Mouse (Mus musculus): ENCODE measurements around the gene Skap2. TPM values are rescaled to one million over a fixed set of nuclear protein-coding genes. Genes with fewer than 3 reads are reported as not detected.

Gene Skap2
- polyA plus RNA-seq, 1 experiment = 8.9 TPM

- DNase-seq = no peak
- TF ChIP-seq POLR2A (IDR thresholded peaks at IDR 0.05; ENCODE audit: control insufficient read depth, extremely low read depth, insufficient read depth, low read length, poor library complexity) (no peak), CTCF (IDR thresholded peaks at IDR 0.05; ENCODE audit: borderline replicate concordance, control insufficient read depth, extremely low read depth, insufficient read depth, low read length, poor library complexity) (no peak)
- Histone ChIP-seq H3K4me1 (replicated peaks; ENCODE audit: control insufficient read depth, insufficient read depth, low read length) (no peaks in the 10 kb centered on the region), H3K27me3 (ENCODE audit: control insufficient read depth, insufficient read depth, low read length) (no peaks in the 10 kb centered on the region), H3K27ac (ENCODE audit: control insufficient read depth, insufficient read depth, low read length) (no peak overlapping the region), H3K4me3 (ENCODE audit: control insufficient read depth, insufficient read depth, low read length) (no peak overlapping the region), H3K36me3 (ENCODE audit: control insufficient read depth, insufficient read depth, low read length) (no peaks in the 10 kb centered on the region)
- WGBS = 92% methylated on average over 5 of the region's 5 CpGs
Measured at GRCm38 (mm10) chr6:52020276-52020675, 7.9 kb upstream of the Skap2 start.

GRCm38 (mm10) chr6:52013245-52013945 is 1.0 kb upstream of the Skap2 start:
- TF ChIP-seq POLR2A (IDR thresholded peaks at IDR 0.05; ENCODE audit: control insufficient read depth, extremely low read depth, insufficient read depth, low read length, poor library complexity) (no peak), CTCF (IDR thresholded peaks at IDR 0.05; ENCODE audit: borderline replicate concordance, control insufficient read depth, extremely low read depth, insufficient read depth, low read length, poor library complexity) (no peak)
- peaks cover 3% of the 10 kb centered on the region for H3K4me1 ChIP-seq (replicated peaks; ENCODE audit: control insufficient read depth, insufficient read depth, low read length)
- H3K27ac ChIP-seq (ENCODE audit: control insufficient read depth, insufficient read depth, low read length) = no peak overlapping the region
- no peak for DNase-seq
- H3K27me3 ChIP-seq (ENCODE audit: control insufficient read depth, insufficient read depth, low read length) = no peaks in the 10 kb centered on the region; the same call in 1 of the 2 replicates
- no peaks in the 10 kb centered on the region for H3K36me3 ChIP-seq (ENCODE audit: control insufficient read depth, insufficient read depth, low read length)
- 29% methylated on average over 3 of the region's 3 CpGs for WGBS
- no peak overlapping the region for H3K4me3 ChIP-seq (ENCODE audit: control insufficient read depth, insufficient read depth, low read length)

GRCm38 (mm10) chr6:52011559-52012408 is 565 bp downstream of the Skap2 start:
- Histone ChIP-seq H3K4me3 (ENCODE audit: control insufficient read depth, insufficient read depth, low read length) (peak overlapping the region; percentile 70), H3K4me1 (replicated peaks; ENCODE audit: control insufficient read depth, insufficient read depth, low read length) (peaks cover 3% of the 10 kb centered on the region), H3K27ac (ENCODE audit: control insufficient read depth, insufficient read depth, low read length) (no peak overlapping the region), H3K36me3 (ENCODE audit: control insufficient read depth, insufficient read depth, low read length) (no peaks in the 10 kb centered on the region), H3K27me3 (ENCODE audit: control insufficient read depth, insufficient read depth, low read length) (peaks cover under 1% of the 10 kb centered on the region; the same call in 1 of the 2 replicates)
- no peak for DNase-seq
- no peak for TF ChIP-seq POLR2A (IDR thresholded peaks at IDR 0.05; ENCODE audit: control insufficient read depth, extremely low read depth, insufficient read depth, low read length, poor library complexity)
- TF ChIP-seq CTCF (IDR thresholded peaks at IDR 0.05; ENCODE audit: borderline replicate concordance, control insufficient read depth, extremely low read depth, insufficient read depth, low read length, poor library complexity) = no peak
- 2% methylated on average over 26 of the region's 26 CpGs for WGBS

DNA sequence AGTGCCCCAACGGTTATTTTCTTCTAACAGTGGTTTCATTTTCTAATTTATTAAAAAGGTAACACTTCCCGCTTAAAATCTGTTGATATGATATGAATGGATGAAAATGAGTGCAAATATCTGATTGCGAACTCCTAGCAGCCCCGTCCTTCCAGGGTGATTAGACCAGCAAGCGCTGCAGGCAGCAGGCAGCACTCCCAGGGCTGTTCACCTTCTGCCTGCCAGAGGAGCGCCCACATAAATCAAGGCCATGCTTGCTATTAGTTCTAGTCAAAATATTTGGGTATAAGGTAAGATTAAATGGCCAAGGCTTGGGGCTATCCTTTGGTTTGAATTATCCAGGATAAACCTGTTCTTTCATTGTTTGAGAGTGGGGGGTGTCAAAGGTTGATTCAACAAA is 3.0 kb downstream of the Skap2 start:
- Histone ChIP-seq H3K4me1 (replicated peaks; ENCODE audit: control insufficient read depth, insufficient read depth, low read length) (peaks cover 3% of the 10 kb centered on the region), H3K27ac (ENCODE audit: control insufficient read depth, insufficient read depth, low read length) (no peak overlapping the region), H3K27me3 (ENCODE audit: control insufficient read depth, insufficient read depth, low read length) (peaks cover 10% of the 10 kb centered on the region), H3K4me3 (ENCODE audit: control insufficient read depth, insufficient read depth, low read length) (no peak overlapping the region), H3K36me3 (ENCODE audit: control insufficient read depth, insufficient read depth, low read length) (no peaks in the 10 kb centered on the region)
- 86% methylated on average over 6 of the region's 6 CpGs for WGBS
- TF ChIP-seq POLR2A (IDR thresholded peaks at IDR 0.05; ENCODE audit: control insufficient read depth, extremely low read depth, insufficient read depth, low read length, poor library complexity) (no peak), CTCF (IDR thresholded peaks at IDR 0.05; ENCODE audit: borderline replicate concordance, control insufficient read depth, extremely low read depth, insufficient read depth, low read length, poor library complexity) (no peak)
- DNase-seq = no peak

GRCm38 (mm10) chr6:52008757-52009156 is 3.6 kb downstream of the Skap2 start:
- Histone ChIP-seq H3K27ac (ENCODE audit: control insufficient read depth, insufficient read depth, low read length) (no peak overlapping the region), H3K4me1 (replicated peaks; ENCODE audit: control insufficient read depth, insufficient read depth, low read length) (peaks cover 3% of the 10 kb centered on the region), H3K36me3 (ENCODE audit: control insufficient read depth, insufficient read depth, low read length) (no peaks in the 10 kb centered on the region), H3K27me3 (ENCODE audit: control insufficient read depth, insufficient read depth, low read length) (peaks cover 10% of the 10 kb centered on the region), H3K4me3 (ENCODE audit: control insufficient read depth, insufficient read depth, low read length) (no peak overlapping the region)
- DNase-seq = no peak
- WGBS = 68% methylated on average over 3 of the region's 3 CpGs
- TF ChIP-seq CTCF (IDR thresholded peaks at IDR 0.05; ENCODE audit: borderline replicate concordance, control insufficient read depth, extremely low read depth, insufficient read depth, low read length, poor library complexity) = no peak
- TF ChIP-seq POLR2A (IDR thresholded peaks at IDR 0.05; ENCODE audit: control insufficient read depth, extremely low read depth, insufficient read depth, low read length, poor library complexity) = no peak

DNA sequence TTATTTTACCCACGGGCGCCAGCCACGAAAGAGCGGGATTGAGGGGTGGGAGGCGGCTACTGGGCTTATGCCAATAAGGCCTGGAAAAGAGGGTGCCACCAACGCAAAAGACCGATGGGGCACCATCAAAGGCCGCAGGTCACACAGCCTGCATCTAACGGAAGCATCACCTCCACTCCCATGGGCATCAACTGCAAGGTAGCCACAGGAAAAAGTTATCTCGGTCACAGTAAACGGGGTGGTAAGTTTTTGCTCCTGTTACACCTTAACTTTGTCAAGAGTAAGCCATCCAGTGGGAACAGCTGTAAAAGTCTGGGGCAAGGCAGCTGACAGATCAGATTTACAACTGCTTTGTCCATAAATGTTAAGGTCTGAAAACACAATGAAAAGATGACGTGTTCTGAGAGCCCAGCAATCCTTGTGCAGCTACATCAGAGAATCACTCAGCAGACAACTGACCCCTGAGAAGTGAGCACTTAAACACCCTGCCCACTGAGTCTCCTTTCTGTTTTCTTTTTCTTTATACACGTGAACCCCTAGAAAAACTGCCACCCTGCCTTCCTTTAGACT is 5.6 kb downstream of the Skap2 start:
- no peak for DNase-seq
- TF ChIP-seq POLR2A (IDR thresholded peaks at IDR 0.05; ENCODE audit: control insufficient read depth, extremely low read depth, insufficient read depth, low read length, poor library complexity) (no peak), CTCF (IDR thresholded peaks at IDR 0.05; ENCODE audit: borderline replicate concordance, control insufficient read depth, extremely low read depth, insufficient read depth, low read length, poor library complexity) (no peak)
- Histone ChIP-seq H3K4me3 (ENCODE audit: control insufficient read depth, insufficient read depth, low read length) (no peak overlapping the region), H3K36me3 (ENCODE audit: control insufficient read depth, insufficient read depth, low read length) (no peaks in the 10 kb centered on the region), H3K27me3 (ENCODE audit: control insufficient read depth, insufficient read depth, low read length) (peaks cover 10% of the 10 kb centered on the region), H3K27ac (ENCODE audit: control insufficient read depth, insufficient read depth, low read length) (no peak overlapping the region), H3K4me1 (replicated peaks; ENCODE audit: control insufficient read depth, insufficient read depth, low read length) (peaks cover under 1% of the 10 kb centered on the region)
- WGBS = 61% methylated on average over 13 of the region's 13 CpGs

All from thymus, adult 2 months (tissue).